Mouse (Mus musculus) heart, postnatal 0 days (tissue): ENCODE measurements around the gene Methig1.

Experiments
- CTCF ChIP-seq: IDR thresholded peaks from 2 replicates; pipeline ENCODE4 v1.5.1; 2016; ENCODE audit warnings: antibody characterized with exemption, control low read depth, low read depth
- EP300 ChIP-seq: IDR thresholded peaks from 2 replicates; pipeline ENCODE4 v1.6.1; 2016; ENCODE audit warnings: antibody characterized with exemption, low read depth

DNA sequence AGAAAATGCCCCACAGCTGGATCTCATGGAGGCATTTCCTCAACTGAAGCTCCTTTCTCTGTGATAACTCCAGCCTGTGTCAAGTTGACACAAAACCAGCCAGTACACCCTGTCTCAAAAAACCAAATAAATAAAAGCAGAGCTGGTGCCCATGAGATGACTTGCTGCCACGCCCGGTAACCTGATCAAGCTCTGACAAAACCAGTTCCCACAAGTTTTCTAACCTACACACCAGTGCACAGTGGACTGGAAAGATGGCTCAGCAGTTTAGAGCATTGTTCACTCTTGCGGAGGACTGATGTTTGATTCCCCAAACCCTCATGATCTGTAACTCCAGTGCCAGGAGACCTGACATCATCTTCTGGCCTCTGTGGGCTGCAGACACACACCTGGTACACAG is 27.7 kb upstream of the Methig1 start:
- TF ChIP-seq CTCF (no peak), EP300 (no peak)
